In the genomic region with DNA sequence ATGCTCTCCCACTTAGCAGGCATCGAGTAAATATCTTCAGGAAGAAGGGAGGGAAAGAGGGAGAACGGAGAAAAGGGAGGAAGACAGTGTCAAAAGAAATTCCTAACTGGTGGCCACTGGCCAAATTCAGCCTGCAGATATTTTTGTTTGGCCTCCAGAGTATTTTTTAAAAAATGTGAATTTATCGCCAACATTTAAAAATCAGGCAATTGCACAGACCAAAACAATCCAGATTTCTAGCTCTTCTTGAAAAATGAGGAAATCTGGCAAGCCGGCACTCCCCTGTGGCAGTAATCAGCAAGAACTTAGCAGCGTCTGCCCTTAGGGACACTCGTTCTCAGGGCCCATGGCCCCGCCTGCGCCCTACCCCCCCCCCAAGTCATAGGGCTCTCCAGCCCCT, we compare ENCODE assay signal across 12 mouse cellular contexts.
DNase-seq lines count a peak whose midpoint lies in the region; ATAC-seq and TF ChIP-seq lines count a peak whose summit lies in the region.
"Had no signal": no experiment of that assay in that cellular context is flagged by ENCODE, and none has a peak within 500 bp of the region (broad histone marks: within the 10 kb centered on the region; RNA-seq: fewer than 3 reads in every experiment).

No protein-coding gene starts in this region.

- intact Hi-C loops in gastrocnemius, postnatal 14 days (cut with DNase I; ENCODE audit: low total_unique reads): no loop called here

- H3K4me3 ChIP-seq in heart, embryonic 12.5 days: no peak overlapping the region
- no peak overlapping the region for H3K4me3 ChIP-seq in kidney, embryonic 16.5 days (ENCODE audit: low read length)
- H3K4me3 ChIP-seq in midbrain, postnatal 0 days (ENCODE audit: low read depth, low read length): no peak overlapping the region
- no peak overlapping the region for H3K4me3 ChIP-seq in forebrain, embryonic 11.5 days (ENCODE audit: low read depth, low read length)
- H3K4me3 ChIP-seq: midbrain, embryonic 13.5 days; neural tube, embryonic 15.5 days had no signal

- ATAC-seq in heart, embryonic 12.5 days (ENCODE audit: insufficient number of reproducible peaks, low FRiP score): no peak
- no peak for ATAC-seq in kidney, embryonic 16.5 days (ENCODE audit: low FRiP score, low TSS enrichment)
- no peak for ATAC-seq in midbrain, postnatal 0 days (ENCODE audit: low FRiP score)
- no peak for ATAC-seq in forebrain, embryonic 11.5 days (replicated peaks; ENCODE audit: low FRiP score)
- ATAC-seq: intestine, postnatal 0 days; midbrain, embryonic 13.5 days had no signal

- H3K27me3 ChIP-seq in heart, embryonic 12.5 days (replicated peaks): peaks cover 19% of the 10 kb centered on the region
- H3K27me3 ChIP-seq in kidney, embryonic 16.5 days (ENCODE audit: insufficient read depth, low read length): no peaks in the 10 kb centered on the region
- no peaks in the 10 kb centered on the region for H3K27me3 ChIP-seq in midbrain, postnatal 0 days (ENCODE audit: insufficient read depth, low read length)
- H3K27me3 ChIP-seq in forebrain, embryonic 11.5 days (ENCODE audit: control insufficient read depth, insufficient read depth, low read length): no peaks in the 10 kb centered on the region
- H3K27me3 ChIP-seq: midbrain, embryonic 13.5 days; neural tube, embryonic 15.5 days had no signal

- H3K27ac ChIP-seq in heart, embryonic 12.5 days (ENCODE audit: poor library complexity, severe bottlenecking): no peak overlapping the region
- peak overlapping the region; percentile 60 for H3K27ac ChIP-seq in kidney, embryonic 16.5 days (ENCODE audit: low read length)
- no peak overlapping the region for H3K27ac ChIP-seq in midbrain, postnatal 0 days (ENCODE audit: low read depth, low read length)
- H3K27ac ChIP-seq in forebrain, embryonic 11.5 days (ENCODE audit: low read depth, low read length): no peak overlapping the region
- H3K27ac ChIP-seq: midbrain, embryonic 13.5 days had no signal

- peak; percentile 97 for DNase-seq in heart, adult 11 months
- peak; percentile 36 for DNase-seq in NIH3T3 (ENCODE audit: low read depth)
- DNase-seq in gastrocnemius, postnatal 14 days: peak; percentile 47
- no peak for DNase-seq in left cerebral cortex, adult 11 months (ENCODE audit: low spot score)
- no peak for DNase-seq in midbrain, postnatal 0 days (ENCODE audit: low spot score)
- no peak for DNase-seq in forebrain, embryonic 11.5 days (ENCODE audit: low spot score)
- DNase-seq: cerebellum, postnatal 14 days had no signal

- peaks cover 11% of the 10 kb centered on the region for H3K4me1 ChIP-seq in heart, embryonic 12.5 days (replicated peaks)
- H3K4me1 ChIP-seq in kidney, embryonic 16.5 days (ENCODE audit: insufficient read depth, low read length): peaks cover 13% of the 10 kb centered on the region
- H3K4me1 ChIP-seq in midbrain, postnatal 0 days (ENCODE audit: insufficient read depth, low read length): no peaks in the 10 kb centered on the region
- H3K4me1 ChIP-seq in forebrain, embryonic 11.5 days (replicated peaks; ENCODE audit: control insufficient read depth, insufficient read depth, low read length): no peaks in the 10 kb centered on the region

- no peak overlapping the region for H3K4me2 ChIP-seq in heart, embryonic 12.5 days
- H3K4me2 ChIP-seq in kidney, embryonic 16.5 days (replicated peaks; ENCODE audit: low read depth, low read length): no peak overlapping the region
- H3K4me2 ChIP-seq in midbrain, postnatal 0 days (ENCODE audit: low read depth, low read length, poor library complexity, severe bottlenecking): no peak overlapping the region
- H3K4me2 ChIP-seq in forebrain, embryonic 11.5 days (ENCODE audit: low read depth, low read length, severe bottlenecking): no peak overlapping the region
- H3K4me2 ChIP-seq: midbrain, embryonic 13.5 days; neural tube, embryonic 15.5 days had no signal

- H3K9ac ChIP-seq in heart, embryonic 12.5 days: no peak overlapping the region
- no peak overlapping the region for H3K9ac ChIP-seq in kidney, embryonic 16.5 days (replicated peaks; ENCODE audit: low read length)
- no peak overlapping the region for H3K9ac ChIP-seq in midbrain, postnatal 0 days (replicated peaks; ENCODE audit: low read length, poor library complexity, severe bottlenecking)
- H3K9ac ChIP-seq in forebrain, embryonic 11.5 days (ENCODE audit: low read length): no peak overlapping the region
- H3K9ac ChIP-seq: midbrain, embryonic 13.5 days; neural tube, embryonic 15.5 days had no signal

- WGBS in heart, embryonic 12.5 days: 62% methylated on average over 8 of the region's 8 CpGs
- WGBS in kidney, embryonic 16.5 days: 69% methylated on average over 8 of the region's 8 CpGs
- 80% methylated on average over 8 of the region's 8 CpGs for WGBS in midbrain, postnatal 0 days
- WGBS in forebrain, embryonic 11.5 days: 88% methylated on average over 8 of the region's 8 CpGs

- H3K9me3 ChIP-seq in heart, embryonic 12.5 days (replicated peaks): peaks cover 3% of the 10 kb centered on the region; the same call in 1 of the 2 replicates
- H3K9me3 ChIP-seq in kidney, embryonic 16.5 days (ENCODE audit: low read length): no peaks in the 10 kb centered on the region
- peaks cover 2% of the 10 kb centered on the region; the same call in 1 of the 2 replicates for H3K9me3 ChIP-seq in midbrain, postnatal 0 days (ENCODE audit: low read length)
- H3K9me3 ChIP-seq in forebrain, embryonic 11.5 days (ENCODE audit: control insufficient read depth, low read length): no peaks in the 10 kb centered on the region
- H3K9me3 ChIP-seq: midbrain, embryonic 13.5 days had no signal

- TF ChIP-seq CTCF in midbrain, postnatal 0 days (IDR thresholded peaks at IDR 0.05): no peak

- no peaks in the 10 kb centered on the region for H3K36me3 ChIP-seq in heart, embryonic 12.5 days
- H3K36me3 ChIP-seq in kidney, embryonic 16.5 days (ENCODE audit: insufficient read depth, low read length): no peaks in the 10 kb centered on the region
- no peaks in the 10 kb centered on the region for H3K36me3 ChIP-seq in midbrain, postnatal 0 days (ENCODE audit: insufficient read depth, low read length)
- H3K36me3 ChIP-seq in forebrain, embryonic 11.5 days (ENCODE audit: control insufficient read depth, insufficient read depth, low read length): no peaks in the 10 kb centered on the region
- H3K36me3 ChIP-seq: midbrain, embryonic 13.5 days; neural tube, embryonic 15.5 days had no signal

Comparison
In these comparisons a context has a peak if more than half of its experiments do, and no peak if none do; other contexts are left out.
1. DNase-seq: peak in heart, adult 11 months (single experiment), NIH3T3 (single experiment) and gastrocnemius, postnatal 14 days (single experiment); none in left cerebral cortex, adult 11 months (single experiment), midbrain, postnatal 0 days (single experiment) and forebrain, embryonic 11.5 days (single experiment).